Mouse (Mus musculus): Measurements from ENCODE around the gene Adamtsl1.

Adamtsl1 gene

DNA sequence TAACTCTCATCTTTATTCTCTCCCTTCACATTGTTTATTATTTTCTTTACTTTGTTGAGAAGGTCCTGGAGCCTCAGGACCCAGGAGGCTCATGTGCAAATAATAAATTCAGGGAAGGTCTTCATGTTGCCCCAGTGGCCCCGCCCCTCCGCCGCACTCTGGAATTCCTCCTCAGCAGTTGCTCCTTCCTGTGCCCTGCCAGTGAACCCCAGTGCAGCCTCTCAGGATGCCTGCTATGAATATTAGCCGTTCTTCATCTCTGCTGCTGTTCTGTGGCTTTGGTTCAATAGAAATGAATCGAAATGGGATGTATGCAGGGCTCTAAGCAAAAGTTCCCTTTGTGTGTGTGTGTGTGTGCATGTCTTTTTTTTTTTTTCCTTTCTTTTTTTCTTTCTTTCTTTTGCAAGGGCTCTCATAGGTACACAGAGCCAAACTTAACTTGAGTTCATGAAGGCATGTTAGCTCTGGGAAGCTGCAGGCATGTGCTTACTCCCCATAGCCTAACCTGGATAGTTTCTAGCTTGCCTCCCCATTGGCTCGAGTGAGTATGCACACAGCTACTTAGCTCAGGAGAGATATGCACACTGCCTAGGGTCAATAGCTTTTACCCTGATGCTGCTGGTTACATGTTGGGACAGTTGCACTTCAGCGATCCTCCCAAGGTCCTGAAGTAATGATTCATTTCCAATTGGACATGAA lies 892.7 kb downstream of the Adamtsl1 start:
- no peak for DNase-seq (ENCODE audit: low spot score)

- no peak for DNase-seq (ENCODE audit: low spot score)
These were observed 893.2 kb downstream of the Adamtsl1 start for GRCm38 (mm10) chr4:86407200-86407527.

GRCm38 (mm10) chr4:86408421-86408820 lies 894.4 kb downstream of the Adamtsl1 start:
- no peak for DNase-seq (ENCODE audit: low spot score)

- DNase-seq (ENCODE audit: low spot score), result no peak
These were observed 897.0 kb downstream of the Adamtsl1 start for GRCm38 (mm10) chr4:86410946-86411345.

- DNase-seq (ENCODE audit: low spot score), result no peak
These were observed 899.4 kb downstream of the Adamtsl1 start for GRCm38 (mm10) chr4:86413388-86413787.

- no peak for DNase-seq (ENCODE audit: low spot score)
These were observed 902.5 kb downstream of the Adamtsl1 start for GRCm38 (mm10) chr4:86416401-86417025.

GRCm38 (mm10) chr4:86422586-86422985 lies 908.6 kb downstream of the Adamtsl1 start:
- DNase-seq (ENCODE audit: low spot score), result no peak

DNA sequence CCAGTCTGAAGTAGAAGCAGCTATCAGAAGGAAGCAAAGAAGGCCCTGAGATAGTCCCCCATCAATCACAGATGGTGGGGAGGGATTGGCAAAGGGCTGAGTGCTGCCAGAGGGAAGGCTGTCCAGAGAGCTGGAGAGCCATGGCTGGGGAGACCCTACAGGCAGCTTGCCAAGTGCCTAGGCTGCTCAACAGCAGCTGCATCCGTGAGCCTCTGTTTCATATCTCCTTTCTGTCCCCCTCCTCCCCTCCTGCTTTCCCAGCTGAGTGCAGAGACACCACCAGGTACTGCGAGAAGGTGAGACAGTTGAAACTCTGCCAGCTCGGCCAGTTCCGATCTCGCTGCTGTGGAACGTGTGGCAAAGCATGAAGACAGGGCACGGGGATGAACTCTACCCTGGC lies 911.6 kb downstream of the Adamtsl1 start:
- no peak for DNase-seq (ENCODE audit: low spot score)

- DNase-seq (ENCODE audit: low spot score), result no peak
These were observed 912.6 kb downstream of the Adamtsl1 start for GRCm38 (mm10) chr4:86426549-86426948.

GRCm38 (mm10) chr4:86427312-86427711 lies 913.3 kb downstream of the Adamtsl1 start:
- DNase-seq (ENCODE audit: low spot score), result no peak

- no peak for DNase-seq (ENCODE audit: low spot score)
These were observed 914.2 kb downstream of the Adamtsl1 start for GRCm38 (mm10) chr4:86428091-86428745.

DNA sequence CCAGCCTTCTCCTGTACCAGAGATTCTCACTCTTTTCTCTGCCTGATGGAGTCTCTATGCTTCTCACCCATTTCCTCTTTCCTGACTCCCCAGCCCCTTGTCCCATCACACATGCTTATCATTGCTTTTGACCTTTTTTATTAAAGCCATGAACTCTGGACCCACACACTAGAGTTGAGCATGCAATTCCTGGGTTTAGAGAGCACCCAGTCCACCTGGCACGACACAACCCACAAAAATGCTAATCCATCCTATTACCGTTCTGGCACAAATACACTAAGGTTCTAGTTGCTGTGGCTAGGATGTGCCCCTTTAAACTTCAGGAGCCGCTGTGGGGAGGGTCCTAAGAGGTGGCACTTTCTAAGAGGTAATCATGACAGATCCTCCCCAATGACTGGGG lies 921.7 kb downstream of the Adamtsl1 start:
- DNase-seq (ENCODE audit: low spot score), result no peak

DNA sequence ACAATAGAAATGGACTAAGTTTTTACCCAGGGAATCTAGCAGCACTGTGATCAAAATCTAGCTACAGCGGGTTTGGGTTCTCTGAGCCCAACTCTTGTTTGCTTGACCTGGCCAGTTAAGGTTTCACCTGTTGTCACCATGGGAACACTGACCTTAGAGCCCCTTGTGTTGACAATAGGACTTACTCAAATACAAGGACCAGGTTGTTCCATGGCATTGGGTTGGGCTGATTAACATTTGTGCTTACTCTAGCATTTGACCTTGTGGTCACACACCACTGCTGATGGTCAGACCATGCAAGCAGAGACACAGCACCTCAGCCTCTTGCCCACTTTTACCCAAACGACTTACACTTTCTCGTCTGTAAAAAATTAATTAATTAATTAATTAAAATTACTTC lies 922.4 kb downstream of the Adamtsl1 start:
- DNase-seq (ENCODE audit: low spot score), result no peak

GRCm38 (mm10) chr4:86450468-86450867 lies 936.5 kb downstream of the Adamtsl1 start:
- no peak for DNase-seq (ENCODE audit: low spot score)

DNA sequence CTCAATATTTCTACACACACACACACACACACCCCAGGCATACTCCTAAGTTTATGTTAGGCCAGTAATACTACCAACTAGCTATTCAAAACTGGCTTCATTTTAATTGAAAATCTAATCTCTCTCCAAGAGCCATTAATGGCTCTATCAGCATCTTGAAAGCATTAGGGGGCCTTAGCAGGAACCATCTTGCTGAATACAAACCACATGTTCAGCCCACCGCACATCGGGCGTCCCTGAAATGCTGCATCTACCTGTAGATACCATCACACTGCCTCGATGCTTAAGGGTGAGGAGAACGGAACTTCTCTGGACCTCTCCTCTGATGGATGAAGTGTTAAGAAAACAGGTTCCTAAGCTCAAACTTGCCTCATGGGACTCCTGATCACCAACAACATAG lies 950.8 kb downstream of the Adamtsl1 start:
- DNase-seq (ENCODE audit: low spot score), result no peak

All from layer of hippocampus, adult 9-10 months (tissue).